Mouse (Mus musculus) heart, postnatal 36 days (tissue): ENCODE measurements at regions not wholly inside any gene's neighbourhood (a gene's known extent, or its start where the extent isn't known, plus 50 kb on each side); places are given as distances from the start of the nearest gene placed in this dataset.

Experiments used
- DNase-seq, 2 experiments: peaks; one replicate each; pipeline ENCODE4 v3.0.0; 2021 to 2022
- intact Hi-C: fragments of 180-260 bp; cut with DNase I; formaldehyde crosslinking; loops from one replicate; pipeline ENCODE4 v1.15.1; 2025

DNA sequence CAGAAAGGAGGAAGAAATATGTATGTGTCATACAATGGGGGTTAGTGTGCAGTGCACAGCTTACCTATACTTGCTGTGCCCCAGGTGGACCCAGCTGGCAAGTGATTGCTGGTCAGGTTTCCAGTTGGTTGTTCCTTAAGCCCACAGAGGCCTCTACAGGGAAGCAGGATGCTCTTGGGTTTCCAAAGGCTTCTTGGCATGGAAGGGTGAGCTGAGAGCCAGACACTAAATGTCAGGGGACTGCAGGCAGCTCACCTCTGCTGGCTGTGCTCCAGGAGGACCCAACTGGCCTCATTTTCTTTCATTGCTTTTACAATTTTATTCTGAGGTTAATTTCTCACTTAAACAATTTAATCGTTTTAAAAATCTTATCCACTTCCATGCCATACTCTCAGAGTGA lies 108.1 kb downstream of the Gm10184 start:
- DNase-seq: no peak
- intact Hi-C loops: no loop called here

DNA sequence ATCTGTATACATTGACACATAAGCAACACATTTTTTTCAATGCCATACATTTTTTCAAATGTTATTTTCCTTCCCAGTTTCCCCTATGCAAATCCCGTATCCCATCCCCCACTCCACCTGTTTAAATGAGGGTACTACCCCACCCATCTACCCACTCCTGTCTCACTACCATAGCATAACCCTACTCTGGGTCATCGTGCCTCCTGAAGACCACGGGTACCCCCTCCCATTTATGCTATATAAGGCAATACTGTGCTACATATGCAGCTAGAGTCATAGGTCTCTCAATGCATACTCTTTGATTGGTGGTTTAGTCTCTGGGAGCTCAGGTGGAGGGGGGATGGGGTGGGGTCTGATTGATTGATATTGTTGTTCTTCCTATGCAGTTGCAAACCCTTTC lies 132.7 kb downstream of the Gm10184 start:
- intact Hi-C loops: no loop called here
- no peak for DNase-seq

DNA sequence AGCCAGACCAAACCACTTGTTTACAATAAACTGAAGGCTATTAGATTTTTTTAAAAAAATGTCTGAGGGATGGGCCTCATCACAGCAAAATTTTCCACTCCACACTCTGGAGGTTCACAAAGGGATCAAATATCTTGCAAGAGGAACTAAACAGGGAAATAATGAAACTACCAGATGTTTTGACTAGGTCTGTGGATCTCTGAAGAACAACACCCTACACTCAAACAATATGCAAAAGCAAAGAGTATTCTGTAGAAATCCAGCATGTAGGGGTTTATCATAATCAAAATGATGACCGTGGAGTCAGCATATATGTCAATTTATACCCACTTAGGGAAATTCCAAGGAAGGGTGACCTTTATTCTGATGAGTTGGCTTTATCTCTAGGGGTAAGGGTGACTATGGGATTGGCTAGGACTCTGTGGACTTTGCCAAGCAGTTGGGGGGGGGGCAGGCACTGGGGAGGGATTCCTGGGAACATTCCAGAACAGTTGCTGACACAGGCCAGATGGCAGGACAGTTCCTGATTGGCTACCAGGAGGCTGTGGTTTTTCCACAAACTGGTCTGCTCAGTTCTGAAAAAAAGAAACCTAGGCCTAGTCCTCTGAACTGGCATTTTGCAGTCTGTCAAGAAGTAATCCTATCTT lies 143.9 kb downstream of the Gm10184 start:
- no peak for DNase-seq
- intact Hi-C loops: no loop called here

DNA sequence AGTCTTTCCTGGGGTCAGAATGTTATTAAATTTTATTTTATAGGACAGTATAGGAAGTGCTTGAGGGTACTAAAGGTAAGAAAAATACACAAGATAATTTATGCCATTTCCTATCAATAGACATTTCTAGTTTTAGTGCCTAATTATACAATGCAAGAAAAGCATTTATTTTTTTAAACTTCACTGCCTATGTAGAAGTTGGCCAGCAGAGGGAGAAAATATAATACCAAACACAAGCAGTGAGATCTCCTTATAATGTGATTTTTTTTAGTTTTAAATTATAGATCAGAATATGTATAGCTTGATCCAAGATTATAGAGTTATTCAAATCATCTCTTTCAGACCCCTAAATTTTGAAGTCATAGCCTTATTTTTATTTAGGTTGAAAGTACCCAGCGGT lies 172.8 kb downstream of the Gm10184 start:
- intact Hi-C loops: no loop called here
- no peak for DNase-seq

DNA sequence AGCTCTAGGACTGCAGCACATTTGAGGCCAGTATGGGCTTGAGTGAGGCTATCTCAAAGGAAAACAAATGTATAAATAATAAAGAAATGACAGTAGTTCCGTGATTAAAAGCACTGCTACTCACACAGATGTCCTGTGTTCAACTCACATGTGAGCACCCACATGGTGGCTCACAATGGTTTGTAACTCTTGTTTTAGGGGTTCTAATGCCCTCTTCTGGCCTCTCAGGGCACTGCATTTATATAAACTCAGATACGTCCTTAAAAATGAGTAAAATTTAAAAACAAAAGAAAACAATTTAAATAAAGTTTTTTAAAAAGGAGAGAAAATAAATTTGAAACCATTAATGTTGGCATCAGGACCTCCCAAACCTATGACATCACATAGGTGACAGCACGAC lies 184.7 kb downstream of the Gm10184 start:
- intact Hi-C loops: no loop called here
- no peak for DNase-seq

DNA sequence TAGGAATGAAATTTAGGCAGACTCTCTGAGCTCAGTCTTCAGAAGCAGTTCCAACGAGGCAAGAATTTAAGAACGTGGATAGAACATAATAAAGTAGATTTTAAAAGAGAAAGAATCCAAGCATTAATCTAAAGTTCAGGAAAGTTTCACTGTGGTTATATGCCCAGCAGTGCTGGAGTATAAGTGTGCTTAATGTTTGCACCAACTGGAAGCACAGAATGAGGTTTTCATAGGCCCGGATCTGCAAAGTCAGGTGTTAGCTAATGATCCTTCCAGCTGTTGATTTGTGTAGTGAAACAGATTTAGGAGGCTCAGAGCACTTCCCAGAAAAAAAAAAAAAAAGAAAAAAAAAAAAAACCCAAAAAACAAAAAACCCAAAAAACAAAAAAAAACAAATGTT lies 228.5 kb downstream of the Gm10184 start:
- intact Hi-C loops: no loop called here
- DNase-seq: no peak

DNA sequence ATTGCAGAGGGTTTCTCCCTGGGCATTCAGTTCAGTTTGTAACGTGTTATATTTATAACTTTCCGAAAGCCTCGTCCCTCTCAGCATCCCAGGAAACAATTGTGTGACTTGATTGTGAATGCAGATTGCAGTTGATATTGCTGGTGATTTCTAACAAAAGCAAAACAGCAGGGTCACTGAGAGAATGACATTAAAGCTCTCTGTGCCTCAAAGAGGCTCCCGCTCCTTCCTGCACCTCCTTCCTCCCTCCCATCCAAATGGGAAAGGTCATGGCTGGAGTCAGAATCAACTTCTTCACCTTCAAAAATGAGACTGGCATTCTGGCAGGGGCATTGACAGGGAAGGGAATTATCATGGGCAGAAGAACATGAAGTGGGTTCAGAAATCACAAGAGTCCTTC lies 251.9 kb downstream of the Gm10184 start:
- intact Hi-C loops: no loop called here
- no peak for DNase-seq

DNA sequence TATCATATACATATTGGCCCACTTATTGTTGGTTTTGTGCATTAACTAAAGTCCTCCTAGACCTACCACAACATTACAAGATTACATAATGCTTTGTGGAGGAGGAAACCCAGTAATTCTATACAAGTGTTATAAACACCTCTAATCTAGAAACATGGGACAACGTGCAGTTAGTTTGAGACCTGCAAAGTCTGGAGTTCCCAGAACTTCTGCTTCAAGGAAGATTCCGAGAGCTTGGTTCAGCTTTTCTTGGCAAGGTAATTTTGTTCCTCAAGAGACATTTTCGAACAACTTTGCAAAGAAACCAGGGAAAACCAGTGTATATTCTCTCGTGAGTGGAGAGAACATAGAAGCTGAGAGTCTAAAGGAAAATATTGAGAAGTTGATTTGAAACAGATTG lies 254.0 kb downstream of the Gm10184 start:
- intact Hi-C loops: no loop called here

DNA sequence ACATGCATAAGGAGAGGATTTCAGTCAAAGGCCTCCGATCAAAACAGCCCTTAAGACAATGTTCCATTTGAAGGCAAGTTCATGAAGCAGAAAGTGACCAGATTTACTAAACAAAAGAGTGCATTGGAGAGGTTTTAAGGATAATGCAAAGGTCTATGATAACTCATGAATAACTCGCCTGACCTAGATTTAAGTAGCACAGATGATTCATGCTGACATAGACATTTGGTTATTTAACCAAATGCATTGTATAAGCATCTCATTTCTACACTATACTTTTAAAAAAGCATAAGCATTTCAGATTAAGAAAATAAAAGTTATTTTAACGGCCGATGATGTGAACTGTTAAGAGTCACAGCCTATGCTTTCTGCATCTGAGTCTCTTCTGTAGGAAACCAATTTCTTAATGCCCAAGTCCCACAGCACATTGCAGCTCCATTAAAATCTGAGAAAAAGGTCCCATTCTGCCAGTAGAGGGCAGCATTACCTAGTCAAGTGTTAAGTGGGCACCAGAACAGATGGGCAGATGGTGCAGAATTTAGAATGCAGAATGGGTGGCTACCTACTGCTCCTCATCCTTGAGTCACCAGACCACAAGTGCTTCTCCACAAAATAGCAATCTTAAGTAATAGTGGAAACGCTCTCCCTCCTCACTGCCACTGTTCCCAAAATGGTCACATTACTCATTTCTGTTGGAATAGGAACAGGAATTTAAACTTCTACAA lies 256.0 kb downstream of the Gm10184 start:
- no peak for DNase-seq
- intact Hi-C loops: loop anchor here (2.0 kb wide), 1 partner anchor 847 kb away; no protein-coding TSS in a partner anchor

More for the DNA sequence above, 254.0 kb downstream of the Gm10184 start:
- DNase-seq: no peak

DNA sequence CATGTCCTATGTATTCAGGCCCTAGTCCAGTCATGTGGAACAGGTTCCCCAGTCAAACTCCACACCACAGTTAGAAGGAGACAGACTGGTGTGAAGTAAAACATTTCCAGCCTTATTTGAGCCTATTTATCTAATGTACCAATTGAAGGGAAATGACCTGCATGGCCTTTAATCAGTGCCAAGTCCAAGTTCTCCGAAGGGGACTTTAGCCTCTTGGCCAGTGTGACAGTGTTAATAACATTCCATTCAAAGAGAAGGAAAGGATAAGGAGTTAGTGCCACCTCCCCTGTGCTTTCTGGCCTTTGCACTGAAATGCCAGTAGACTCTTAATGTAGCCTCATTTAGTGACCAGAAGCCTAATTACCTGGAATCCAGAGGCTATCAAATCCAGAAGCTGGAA lies 264.2 kb downstream of the Gm10184 start:
- intact Hi-C loops: no loop called here
- no peak for DNase-seq
